Mouse (Mus musculus) 416B (cell line): Measurements from ENCODE around the gene Cfi.

Source experiments
- DNase-seq: peaks from one replicate; pipeline ENCODE4 v3.0.0; 2011; ENCODE audit warnings: low read depth

Gene Cfi

DNA sequence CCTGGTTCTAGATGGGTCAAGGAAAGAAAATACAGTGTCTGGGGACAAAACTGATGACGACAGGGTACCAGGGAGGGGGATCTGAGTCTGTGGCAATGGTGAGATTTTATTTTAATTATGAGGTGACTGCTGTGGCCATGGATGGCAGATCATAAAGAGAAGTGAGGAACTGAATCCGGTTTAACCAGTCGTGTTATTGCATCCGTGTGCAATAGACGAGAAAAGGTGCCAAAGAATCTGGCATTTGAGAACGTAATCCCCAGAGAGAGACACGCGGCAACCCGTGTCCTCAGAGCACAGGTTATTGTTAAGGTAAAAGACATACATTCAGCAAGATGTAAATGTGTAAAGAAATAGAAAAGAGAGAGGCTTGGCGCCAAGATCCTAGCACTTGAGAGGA, 41.6 kb downstream of the Cfi start:
- no peak for DNase-seq

DNA sequence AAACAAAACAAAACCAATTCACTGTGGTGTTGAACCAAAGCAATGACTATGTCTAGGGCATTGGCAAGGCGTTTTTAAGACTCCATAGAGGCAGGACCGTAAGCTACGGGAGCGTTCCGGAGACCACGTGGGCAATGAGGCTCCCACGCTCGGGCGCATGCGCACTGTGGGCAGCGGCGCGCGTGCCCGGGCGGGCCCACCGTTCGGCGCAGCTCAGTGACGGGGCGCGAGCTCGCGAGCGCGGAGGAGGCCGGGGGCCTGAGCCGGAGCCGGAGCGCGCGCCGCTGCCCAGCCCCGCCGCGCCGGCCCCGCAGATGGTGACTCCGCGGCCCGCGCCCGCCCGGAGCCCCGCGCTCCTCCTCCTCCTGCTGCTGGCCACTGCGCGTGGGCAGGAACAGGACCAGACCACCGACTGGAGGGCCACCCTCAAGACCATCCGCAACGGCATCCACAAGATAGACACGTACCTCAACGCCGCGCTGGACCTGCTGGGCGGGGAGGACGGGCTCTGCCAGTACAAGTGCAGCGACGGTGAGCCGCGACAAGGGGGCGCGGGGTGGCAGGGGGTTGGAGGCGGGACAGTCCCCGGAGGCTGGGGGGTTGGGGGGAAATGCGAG, 42.8 kb downstream of the Cfi start, which contains the start of gene Pla2g12a:
Gene Pla2g12a (plus strand): TSS at position 202 of the 617 bp plus-strand sequence.
- peak; percentile 77 for DNase-seq

DNA sequence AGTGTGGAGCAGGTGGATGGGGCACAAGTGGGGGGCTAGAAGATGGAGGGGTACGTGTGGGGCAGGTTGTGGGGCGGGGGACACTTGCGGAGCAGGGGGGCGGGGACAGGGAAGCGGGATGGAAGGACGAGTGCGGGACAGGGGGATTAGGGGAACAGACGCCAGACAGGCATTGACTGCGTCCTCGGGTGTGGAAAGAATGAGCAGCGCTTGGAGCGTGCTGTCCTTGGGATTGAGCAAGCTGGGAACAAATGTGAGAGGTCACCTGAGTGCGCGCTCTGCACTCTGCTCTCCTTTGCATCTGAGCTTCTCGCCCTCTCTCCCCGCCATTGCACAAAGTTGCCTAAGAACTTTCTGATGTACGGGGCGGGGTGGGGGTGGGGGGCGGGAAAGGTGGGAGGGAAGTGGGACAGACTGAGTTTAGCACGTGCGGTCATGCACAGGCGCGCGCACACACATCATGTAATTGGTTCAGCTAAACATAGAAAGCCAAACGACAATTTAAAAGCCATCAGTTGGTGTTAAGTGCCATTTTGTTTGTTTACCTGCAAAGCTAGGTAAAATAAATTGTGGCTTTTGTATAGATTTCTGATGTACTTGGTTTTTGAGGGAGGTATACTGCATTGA, 43.6 kb downstream of the Cfi start:
- peak; percentile 29 for DNase-seq

DNA sequence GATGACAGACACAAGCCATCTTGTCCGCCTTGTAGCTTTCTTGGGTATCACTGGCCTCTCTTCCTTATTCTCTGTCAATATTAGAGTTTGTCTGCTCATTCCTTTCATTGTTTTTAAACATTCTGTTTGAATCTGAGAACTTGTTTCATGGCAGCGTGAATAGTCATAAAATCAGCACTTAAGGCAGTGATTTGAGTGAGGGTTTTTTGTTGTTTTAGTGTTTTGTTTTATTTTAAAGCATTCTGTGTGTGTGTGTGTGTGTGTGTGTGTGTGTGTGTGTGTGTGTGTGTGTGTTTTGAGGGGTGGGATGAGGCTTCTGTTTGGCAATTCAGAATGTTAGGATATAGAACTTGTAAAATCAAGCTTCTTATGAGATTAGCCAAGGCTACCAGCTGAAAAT, 44.2 kb downstream of the Cfi start:
- no peak for DNase-seq

DNA sequence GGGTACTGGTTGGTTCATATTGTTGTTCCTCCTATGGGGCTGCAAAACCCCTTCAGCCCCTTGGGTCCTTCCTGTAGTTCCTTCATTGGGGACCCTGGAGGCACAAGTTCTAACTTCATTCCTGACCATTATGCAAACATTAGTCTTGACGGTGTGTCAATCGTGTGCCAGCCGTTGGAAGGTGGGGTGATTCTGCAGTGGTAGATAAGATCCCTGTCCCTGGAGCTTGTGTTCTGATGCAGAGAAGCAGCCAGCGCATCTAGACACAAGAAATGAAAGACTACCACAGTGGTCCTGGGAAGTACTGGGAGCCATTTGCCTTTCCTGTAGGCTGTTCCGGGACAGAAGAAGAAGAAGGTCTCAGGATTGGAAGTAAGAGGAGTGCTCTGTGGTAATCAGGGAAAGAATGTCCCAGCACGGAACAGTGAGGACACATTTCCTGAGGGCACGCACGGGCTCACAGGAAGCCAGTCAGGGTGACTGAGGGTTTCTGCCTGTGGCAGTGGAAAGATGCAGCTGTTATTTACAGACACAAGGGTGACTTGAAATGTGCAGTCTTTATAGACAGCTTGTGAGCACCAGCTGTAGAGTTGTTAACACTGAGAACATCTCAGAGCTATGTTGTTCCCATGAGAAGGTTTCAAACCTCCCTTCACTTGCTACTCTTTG, 45.4 kb downstream of the Cfi start:
- DNase-seq: peak; percentile 40

DNA sequence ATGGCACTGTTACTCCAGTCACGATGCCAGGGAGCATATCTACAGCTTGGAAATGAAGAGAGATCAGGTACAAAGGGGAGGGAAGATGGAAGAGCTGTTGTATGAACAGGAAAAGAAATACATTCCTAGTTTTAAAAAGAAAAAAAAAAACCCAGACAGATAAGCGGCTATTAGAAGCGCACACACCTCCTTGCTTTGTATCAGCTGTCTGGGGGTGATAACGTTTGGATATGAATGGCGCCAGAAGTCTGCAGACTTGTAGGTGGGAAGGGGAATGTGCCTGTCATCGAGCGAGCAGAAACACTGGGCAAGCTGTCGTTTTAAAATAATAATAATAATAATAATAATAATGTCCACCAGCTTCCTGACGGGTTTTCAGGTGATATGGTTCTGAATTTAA, 49.9 kb downstream of the Cfi start:
- DNase-seq: no peak

DNA sequence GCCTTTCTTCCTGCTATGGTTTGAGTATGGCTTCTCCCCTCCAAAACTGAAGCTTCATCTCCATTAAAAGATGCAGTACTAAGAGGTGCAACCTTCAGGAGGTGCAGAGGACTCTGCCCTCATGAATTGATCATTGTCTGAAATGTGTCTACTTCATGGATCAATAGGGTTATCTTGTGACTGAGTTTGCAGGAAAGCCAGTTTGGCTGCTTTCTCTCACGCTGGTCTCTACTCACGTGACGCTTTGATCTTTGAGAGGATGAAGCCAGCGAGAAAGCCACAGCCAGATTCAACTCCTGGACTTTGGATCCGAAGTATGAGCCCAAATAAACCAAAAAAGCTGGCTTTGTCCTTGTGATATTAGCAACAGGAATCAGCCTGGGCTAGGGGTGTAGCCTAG, 50.7 kb downstream of the Cfi start:
- DNase-seq: no peak

DNA sequence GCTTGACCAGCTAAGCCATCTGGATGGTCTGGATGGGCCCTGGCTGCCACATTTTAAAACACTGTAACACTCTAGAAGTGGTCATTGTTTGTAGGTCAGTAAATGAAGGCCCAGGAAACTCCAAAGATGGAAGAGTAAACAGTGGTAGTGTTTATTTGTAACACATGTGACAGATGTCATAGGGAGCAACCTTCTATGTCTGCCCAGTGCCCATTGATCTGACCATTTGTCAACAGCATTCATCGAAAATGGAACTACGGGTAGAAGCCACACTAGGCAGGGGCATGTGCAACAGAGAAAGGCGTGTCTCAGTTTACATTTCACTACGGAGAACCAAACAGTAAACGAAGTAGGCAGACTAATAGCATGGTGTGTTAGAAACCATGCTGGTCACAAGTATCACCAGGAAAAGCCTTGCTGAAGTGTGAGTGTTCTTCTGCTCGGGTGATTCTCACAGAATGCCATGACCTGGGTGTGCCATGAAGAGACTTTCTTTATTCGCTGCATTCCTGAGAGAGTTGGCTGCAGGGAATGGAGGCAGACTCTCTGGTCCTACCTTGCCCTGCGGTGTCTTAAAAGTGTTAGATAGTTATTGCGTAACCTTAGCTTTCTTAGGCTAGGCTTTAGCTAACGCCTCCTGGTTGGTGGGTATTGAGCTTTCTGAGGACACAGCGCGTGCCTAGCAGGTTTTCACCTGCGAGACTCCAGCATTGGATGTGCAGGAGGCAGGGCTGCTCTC, 52.3 kb downstream of the Cfi start:
- no peak for DNase-seq

DNA sequence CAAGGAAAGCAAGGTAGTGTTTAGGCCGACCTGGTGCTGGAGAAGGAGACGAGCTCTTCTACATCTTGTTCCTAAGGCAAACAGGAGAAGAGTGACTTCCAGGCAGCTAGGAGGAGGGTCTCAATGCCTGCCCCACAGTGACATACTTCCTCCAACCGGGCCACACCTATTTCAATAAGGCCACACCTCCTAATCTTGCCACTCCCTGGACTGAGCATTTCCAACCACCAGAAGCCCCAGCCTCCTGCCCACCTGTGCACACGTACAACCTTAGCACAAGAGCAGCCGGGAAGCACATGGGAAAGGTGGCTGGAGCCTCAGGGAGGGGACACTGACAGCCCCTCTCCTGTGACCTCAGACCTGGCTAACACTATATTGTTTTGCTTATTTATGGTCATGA, 56.3 kb downstream of the Cfi start:
- DNase-seq: no peak

DNA sequence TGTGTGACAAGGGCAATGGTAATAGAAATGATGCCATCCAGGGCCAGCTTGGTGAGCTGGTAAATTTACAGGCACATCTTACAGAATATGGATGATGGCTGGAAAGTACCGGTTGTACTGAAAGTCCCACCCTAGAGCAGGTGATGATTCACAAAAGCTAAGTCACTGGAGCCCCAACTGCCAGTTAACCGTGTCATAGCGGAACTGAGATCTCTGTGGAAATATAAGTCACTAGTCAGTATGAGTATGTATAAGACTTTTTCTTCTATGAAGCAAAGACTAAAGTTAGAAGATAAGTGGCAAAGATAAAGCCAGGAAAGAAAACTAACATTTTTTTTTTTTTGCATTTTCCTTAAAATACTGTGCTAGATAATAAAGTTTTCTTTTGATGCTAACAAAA, 57.5 kb downstream of the Cfi start:
- no peak for DNase-seq

DNA sequence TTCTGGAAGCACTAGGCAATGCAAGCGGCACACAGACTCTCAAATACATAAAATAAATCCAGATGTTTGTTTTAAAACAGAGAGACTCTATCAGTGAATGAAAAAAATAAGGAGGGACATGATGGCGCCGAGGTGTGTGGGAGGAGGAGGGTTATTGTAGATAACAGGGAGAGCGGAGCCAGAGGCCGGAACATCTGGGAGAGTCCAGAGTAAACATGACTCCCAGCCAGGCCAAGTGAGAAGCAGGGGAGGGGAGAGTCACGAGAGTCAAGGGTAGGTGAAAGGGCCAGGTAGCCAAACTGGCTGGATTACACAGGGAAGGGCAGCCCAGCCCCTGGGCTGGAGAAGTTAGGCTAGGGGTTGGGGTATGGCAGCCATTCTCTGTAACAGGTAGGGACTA, 60.9 kb downstream of the Cfi start:
- DNase-seq: no peak

DNA sequence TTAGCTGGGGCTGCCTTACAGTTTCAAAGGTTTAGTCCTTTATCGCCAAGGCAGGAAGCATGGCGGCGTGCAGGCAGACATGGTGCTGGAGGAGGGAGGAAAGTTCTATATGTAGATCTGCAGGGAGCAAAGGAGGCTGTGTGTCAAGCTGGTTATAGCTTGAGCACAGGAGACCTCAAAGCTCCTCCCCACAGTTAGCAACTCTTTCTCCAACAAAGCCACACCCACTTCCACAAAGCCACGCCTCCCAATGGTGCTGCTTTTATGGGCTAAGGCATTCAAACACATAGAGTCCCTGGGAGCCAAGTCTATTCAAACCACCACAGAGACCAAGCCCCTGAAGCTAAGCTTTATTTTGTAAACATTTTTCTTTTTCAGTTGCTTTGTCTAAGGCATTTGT, 63.2 kb downstream of the Cfi start:
- peak; percentile 16 for DNase-seq

DNA sequence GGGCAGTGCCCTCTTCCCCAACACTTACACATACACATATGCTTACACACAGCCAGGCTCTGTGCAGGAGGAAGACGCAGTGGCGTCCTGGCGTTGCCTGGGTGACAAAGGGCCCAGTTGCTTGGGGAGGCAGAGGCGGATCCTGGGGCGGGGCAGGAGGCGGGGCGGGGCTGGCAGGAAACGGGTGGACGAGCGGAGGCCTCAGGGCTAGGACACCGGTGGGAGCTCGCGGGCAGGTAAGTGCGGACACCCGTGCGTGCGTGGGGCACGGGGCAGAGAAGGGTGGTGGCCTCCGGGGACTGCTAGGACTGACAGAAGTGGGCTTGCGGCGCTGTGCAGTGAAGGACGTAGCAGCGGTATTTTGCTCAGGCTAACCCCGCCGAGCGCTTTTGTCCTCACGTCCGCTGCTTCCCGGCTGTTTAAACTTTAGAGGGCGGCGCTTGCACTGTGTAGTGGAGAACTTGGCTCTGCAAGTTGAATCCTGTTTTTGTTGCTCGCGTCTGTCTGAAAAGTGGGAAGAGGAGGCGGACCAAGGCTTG, 65.7 kb downstream of the Cfi start, which contains the start of gene Casp6:
Gene Casp6 (plus strand): TSS at position 155 of the 539 bp plus-strand sequence.
- DNase-seq: peak; percentile 88

DNA sequence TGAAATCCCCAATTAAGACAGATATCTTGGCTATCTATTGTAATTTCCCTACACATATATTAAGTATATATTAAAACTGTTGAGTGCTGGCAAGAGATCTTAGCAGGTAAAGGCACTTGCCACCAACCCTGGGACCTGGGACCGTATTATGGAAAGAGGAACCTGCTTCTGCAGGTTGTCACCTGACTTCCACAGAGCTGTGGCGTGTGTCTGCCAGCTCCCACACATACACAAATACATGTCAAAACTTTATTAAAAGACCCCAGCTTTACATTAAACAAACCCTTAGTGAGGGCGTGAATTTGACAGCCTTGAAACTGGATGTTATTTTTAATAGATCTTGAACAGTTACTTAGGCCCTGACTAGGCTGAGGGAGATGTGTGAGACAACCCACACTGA, 67.7 kb downstream of the Cfi start:
- DNase-seq: no peak

DNA sequence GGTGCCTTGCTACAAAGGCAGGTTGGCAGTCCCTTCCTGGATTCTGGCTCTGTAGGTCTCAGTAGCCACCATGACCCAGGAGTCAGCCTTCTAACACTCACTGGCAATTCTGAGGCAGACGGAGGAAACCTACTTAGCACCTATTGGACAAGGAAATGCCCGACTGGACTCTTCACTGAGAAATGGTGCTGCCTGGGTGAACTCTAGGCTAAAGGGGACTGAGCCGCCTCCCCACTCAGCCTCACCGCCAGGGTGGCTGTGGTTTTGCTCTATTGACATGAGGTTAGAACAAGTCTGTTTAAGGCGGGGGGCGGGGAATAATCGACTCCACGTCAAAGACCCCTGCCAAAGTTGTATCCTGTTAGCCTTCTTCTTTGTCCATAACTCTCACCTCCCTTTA, 68.2 kb downstream of the Cfi start:
- no peak for DNase-seq

DNA sequence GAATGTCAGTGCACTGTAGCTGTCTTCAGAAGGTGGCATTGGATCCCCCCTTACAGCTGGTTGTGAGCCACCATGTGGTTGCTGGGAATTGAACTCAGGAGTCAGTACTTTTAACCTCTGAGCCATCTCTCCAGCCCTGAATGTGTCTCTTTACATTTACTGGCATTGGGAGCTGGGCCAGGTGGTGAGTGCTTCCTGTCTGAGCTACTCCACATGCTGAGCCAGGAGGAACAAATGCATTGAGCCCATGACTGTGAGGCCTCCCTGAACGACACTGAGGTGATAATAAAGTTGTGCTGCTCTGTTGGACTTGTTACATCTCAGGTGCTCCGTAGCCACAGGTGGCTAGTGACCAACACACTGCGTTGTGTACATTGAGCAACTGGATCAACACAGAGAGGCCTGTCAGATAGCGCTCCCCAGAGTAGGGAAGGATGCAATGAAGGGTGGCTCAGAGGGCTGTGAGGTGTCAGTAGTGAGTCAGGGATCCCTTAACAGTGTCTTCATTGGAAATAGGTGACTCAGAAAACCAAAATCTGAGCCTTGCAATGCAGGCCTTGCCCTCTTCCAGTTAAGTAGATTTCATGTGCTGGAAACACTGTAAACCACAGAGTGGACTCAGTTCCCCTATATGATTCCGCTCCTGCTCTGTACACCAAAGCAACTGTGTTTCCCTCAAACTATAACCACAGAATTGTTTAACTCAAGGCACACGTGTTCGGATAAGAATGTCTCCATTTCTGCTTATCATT, 68.9 kb downstream of the Cfi start:
- DNase-seq: peak; percentile 67

DNA sequence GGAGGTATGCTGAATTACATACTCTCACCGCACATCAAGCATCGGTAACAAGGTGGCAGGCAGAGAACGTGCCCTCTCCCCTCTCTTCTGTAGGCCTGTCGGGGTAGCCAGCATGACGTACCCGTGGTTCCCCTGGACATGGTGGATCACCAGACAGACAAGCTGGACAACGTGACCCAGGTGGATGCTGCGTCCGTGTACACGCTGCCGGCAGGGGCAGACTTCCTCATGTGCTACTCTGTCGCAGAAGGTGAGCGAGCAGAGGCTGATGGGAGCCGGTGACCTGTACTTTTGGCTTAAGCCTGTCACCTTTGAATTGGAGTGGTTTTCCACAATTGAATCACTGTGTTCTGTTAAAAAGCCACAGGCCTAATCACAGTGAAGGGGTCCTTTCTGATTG, 76.3 kb downstream of the Cfi start:
- DNase-seq: no peak

DNA sequence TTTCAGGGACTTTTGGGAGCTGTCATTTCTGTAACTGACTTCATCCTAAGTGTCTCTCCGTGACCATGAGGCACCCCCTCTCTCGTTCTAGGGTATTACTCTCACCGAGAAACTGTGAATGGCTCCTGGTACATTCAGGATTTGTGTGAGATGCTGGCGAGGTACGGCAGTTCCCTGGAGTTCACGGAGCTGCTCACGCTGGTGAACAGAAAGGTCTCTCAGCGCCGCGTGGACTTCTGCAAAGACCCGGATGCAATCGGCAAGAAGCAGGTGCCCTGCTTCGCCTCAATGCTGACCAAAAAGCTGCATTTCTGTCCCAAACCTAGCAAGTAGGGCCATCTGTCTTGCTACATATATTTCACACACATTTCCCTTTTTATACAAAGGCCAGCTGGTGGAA, 77.6 kb downstream of the Cfi start:
- DNase-seq: no peak

DNA sequence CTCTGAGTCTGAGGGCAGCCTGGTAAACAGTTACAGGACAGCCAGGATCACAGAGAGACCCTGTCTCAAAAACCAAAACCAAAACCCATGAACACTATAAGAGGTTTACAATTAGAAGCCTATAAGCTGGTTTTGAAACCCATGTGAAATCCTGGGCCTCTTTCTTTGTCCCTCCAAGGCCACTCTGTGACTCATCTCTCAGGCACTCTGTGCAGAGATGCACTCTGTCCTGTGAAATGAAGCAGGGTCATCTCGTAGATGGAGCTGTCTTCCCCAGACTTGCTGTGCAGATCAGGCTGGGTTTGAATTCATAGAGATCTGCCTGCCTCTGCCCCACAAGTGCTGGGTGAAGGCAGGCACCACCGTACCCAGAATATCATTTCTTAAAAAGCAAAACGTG, 81.7 kb downstream of the Cfi start:
- no peak for DNase-seq

DNA sequence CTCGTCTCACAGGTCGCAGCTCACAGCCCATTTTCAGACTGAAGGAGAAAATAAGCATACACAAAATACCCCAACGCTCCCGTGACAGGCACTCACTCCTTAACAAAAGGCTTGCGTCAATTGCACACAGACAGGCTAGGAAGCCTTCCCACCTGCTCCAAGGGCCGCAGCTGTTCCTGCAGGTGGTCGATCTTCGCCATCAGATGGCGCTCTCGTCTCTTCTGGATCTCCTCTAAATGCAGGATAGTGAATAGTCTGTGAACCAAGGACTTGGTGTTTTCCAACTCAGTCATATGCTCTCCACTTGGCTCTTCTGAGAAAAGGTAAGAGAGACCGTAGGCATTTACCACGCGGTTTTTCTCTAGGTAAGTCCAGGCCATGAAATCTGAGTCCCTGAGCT, 82.8 kb downstream of the Cfi start:
- peak; percentile 63 for DNase-seq

DNA sequence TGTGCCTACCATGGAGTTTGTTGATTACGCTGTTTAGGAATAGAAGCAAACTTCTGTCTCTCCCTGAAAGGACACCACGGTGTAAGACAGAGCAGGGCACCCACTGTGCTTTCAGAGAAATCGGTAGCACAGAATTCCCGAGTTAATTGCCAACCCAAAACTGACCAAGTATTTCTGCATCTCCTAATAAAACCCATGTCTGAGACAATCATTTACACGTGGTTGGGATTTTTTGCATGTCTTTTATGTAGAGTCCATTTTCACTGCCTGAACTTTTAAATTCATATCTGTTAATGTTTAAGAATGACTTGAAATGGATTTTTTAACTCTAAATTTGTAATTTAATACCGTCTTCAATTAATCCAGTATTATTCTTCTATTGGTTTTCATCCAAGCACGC, 87.9 kb downstream of the Cfi start:
- DNase-seq: no peak
